Mouse (Mus musculus): ENCODE data around the gene Cdc25a.

DNA sequence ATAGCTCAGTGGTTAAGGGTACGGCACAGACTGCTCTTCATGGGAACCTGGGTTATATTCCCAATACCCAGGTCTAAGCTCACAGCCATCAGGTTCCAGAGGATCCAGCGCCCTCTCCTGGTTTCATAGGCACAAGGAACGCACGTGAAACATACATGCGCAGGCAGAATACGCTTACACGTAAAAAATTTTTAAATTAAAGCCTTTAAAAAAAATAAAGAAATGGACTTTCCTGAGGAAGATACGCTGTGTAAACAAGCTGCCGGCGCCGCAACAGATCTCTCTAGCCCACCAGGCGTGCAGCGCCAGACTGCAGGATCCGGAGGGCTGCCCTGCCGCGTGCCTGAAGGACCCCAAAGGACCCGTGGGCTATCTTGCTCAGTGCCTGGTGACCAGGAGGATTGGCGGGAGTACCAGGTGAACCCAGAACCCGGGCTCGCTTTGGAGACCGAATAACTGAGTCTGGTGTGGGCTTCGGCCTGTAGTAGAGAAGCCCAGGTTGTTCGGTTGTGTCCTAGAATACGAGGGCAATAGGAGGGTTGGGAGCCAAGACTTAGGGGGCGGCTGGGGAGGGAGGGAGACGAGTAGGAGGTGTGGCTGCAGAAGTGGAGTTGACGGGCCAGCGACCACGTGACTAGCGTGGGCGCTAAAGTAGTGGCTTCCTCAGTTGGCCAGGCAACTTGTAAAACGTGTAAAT is 42.8 kb upstream of the Cdc25a start, which contains the start of gene Nme6:
- TF ChIP-seq POLR2A (IDR thresholded peaks at IDR 0.05; ENCODE audit: borderline replicate concordance, extremely low read depth, low read depth, low read length) (peak; percentile 62; the same call in 1 of the 2 replicates), CTCF (IDR thresholded peaks at IDR 0.05; ENCODE audit: insufficient read depth, low read length) (peak; percentile 77)
